Mouse (Mus musculus): ENCODE measurements around the gene Prox1. TPM values are rescaled to one million over a fixed set of nuclear protein-coding genes. Genes with fewer than 3 reads are reported as not detected.

The Prox1 gene
- total RNA-seq, 2 experiments from 2014 or later = 93.4 to 124 TPM

DNA sequence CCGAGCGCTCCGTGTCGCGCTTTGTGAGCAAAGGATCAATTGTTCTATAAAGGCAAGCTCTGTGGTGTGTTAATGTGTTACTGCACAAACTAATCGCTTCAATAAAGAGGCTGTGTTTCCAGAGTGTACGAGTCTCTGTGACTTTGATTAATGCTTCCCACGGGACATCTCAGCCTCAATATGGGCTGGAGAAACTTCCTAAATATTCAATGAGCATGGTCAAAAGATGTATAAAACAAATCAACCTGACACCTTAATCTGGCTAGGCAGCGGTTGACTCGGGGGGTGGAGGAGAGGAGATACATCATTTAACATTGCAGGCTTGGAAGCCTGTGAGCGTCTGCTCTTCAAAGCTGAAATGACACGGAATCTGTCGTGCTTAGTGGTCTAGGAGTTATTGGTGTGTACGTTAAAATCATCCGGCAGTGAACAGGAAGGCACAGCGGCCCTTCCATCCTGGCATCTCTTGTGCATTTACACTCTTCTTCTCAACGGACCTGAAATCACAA lies 21.2 kb downstream of the Prox1 start:
- no peak for DNase-seq (ENCODE audit: extremely low spot score in 1 of 2, low spot score in 1 of 2)

DNA sequence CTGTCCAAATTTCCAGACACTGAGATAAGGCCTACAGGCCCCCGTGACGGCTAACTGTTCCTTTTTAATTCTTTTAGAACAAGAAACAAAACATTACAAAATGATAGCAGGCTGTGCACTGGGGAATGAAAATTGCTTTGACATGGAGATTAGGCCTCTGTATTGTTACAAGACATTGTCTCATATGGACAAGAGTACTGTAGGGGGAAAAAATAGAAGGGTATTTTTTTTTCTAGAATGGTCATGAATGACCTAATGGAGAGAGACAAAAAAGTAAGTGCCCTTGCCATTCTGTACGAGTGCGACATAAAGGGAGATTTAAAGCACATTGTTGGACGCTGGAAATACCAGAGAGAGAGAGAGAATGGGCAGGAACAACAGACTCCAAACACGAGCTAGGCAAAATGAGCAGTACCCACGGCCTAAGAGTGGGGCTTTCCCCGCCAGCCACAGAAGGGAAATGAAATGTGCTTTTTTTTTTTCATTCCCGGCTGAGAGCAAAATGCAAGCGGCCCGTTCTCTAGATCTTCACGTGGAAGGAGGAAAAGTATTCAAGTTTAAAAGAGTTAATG lies 21.8 kb downstream of the Prox1 start:
- DNase-seq (ENCODE audit: extremely low spot score in 1 of 2, low spot score in 1 of 2) = no peak

DNA sequence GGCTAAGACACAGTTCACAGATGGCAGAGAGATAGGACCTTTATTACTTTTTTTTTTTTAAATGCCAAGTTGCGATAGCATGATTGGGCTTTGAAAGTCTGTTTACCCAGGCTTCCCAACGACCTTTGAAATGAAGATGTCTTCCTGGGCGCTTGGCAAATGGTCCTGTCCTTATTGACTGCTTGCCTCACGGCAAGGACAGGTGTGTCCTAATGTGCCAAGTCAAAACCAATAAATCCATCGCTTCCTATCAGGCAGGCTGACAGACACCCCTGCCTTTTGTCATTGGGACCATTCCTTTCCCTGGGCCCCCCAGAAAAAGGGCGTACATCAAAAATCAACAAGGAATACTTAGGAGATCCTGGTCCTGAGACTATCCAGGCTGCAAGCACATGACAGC lies 22.7 kb downstream of the Prox1 start:
- no peak for DNase-seq (ENCODE audit: extremely low spot score in 1 of 2, low spot score in 1 of 2)

DNA sequence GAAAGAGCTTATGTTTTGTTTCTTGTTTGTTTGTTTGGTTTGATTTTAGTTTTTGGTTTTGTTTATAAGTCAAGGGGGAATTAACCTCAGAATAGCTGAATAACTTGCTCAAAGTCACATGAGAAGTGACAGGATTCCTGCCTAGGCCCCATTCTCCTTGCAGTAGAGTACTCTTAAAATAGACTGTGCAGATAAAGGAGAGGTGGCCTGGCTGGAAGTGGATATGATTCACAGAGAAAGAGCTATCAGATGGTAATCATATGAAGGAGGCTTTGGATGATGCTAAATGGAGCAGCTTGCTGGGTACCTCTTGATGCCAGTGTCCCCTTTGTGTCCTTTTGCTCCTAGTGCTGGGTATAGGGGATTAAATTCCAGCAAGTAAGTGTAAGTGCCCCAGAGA lies 26.1 kb downstream of the Prox1 start:
- no peak for DNase-seq (ENCODE audit: extremely low spot score in 1 of 2, low spot score in 1 of 2)

DNA sequence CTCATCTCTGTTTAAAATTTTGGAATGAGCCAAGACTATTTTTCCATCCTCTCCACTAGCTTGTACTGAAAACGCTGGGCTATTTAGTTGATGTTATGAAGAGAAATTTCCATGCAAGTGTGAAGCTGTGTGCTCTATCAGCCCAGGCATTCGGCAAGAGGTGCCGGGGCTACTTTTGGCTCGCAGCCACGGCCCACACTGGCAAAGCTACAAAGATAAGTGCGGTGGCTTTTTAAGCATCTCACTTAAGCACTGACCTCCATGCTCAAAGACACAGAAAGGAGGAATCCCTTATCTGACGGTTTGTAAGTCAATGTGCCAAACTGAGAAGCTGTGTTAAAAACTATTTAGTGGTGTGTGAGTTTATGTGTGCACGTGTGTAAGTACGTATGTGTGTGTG lies 26.9 kb downstream of the Prox1 start:
- no peak for DNase-seq (ENCODE audit: extremely low spot score in 1 of 2, low spot score in 1 of 2)

DNA sequence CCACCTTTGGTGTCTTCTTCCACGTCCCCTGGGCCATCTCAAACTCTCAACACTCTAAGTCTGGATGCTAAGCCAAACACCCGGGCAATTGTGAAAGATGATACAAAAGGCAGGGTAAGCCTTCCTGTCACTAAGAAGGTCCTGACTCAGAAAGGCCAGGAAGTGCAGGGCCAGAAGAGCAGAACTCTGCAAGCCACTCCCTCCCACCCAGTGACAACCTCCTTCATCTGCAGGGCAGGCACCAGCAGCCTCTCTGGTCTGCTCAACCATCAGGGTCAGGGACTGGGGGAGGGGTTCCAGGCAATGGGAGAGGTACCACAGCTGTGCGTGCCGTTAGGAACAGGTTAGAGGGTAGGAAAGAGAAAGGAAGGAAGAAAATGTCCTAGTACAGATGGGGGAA lies 27.9 kb downstream of the Prox1 start:
- DNase-seq (ENCODE audit: extremely low spot score in 1 of 2, low spot score in 1 of 2) = no peak

DNA sequence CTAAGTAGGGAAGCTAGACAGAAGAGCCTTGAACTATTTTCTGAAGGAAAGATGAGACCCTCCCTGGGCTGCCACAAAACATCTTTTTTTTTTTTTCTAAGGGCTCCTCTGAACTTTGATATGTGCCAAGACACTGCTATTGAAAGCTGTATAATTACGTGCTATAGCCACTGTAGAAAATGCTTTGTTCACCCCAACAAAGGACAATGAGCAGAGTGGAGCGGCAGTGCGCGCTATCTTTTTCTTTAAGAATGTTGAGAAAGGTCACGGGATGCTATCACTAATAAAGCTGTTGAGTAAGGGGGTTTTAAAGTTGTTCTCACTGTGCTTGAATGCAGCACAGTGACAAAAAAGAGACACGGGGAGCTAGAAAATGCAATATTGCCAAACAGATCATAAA lies 30.0 kb downstream of the Prox1 start:
- DNase-seq (ENCODE audit: extremely low spot score in 1 of 2, low spot score in 1 of 2) = no peak

DNA sequence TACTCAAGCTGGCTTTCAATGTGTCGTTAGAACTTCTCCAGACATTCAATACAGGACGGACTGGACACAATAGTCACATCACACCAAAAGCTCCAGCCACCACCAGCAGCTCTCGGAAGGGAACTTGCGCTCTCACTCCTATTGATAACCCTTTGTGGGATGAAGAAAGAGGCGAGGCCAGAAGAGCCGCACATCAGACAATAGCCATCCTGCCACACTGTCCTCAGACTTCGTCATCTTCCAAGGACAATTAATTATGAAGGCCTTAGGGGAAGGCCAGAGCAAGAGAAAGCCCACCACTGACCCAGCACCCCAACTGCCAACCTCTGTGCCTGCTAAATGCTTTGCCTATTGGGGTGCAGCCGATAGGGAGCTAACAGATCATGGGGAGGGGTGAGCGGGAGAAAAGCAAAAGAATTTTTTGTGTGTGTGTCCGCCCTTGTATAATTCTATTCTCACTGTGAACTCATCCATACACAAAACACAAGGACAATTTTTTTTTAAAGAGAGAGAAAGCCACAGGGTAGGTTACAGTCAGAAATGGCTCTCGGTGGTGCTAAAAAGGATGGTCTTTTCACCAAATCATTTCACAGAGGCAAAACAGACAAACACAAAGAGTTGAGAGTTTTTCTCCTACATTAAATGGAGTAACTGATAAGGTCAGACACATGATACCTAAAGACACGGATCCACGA lies 30.7 kb downstream of the Prox1 start:
- no peak for DNase-seq (ENCODE audit: extremely low spot score in 1 of 2, low spot score in 1 of 2)

DNA sequence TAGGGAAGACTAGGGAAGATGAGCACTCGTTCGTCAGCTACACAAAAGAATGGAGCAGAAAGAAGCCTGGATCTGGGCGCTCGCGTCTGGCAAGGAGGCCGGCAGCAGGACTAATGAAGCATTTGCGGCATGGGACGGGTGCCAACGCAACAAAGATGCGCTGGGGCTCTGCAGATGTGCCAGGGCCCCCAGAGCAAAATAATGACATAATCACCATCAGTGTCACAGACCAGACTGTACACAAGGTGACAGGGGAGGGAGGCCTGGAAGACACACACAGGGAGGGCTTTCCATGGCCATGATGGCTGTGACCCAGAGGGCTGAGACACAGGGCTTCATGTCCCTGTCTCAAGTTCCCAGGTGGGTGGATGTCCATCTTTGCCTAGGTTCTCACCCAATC lies 32.6 kb downstream of the Prox1 start:
- no peak for DNase-seq (ENCODE audit: extremely low spot score in 1 of 2, low spot score in 1 of 2)

DNA sequence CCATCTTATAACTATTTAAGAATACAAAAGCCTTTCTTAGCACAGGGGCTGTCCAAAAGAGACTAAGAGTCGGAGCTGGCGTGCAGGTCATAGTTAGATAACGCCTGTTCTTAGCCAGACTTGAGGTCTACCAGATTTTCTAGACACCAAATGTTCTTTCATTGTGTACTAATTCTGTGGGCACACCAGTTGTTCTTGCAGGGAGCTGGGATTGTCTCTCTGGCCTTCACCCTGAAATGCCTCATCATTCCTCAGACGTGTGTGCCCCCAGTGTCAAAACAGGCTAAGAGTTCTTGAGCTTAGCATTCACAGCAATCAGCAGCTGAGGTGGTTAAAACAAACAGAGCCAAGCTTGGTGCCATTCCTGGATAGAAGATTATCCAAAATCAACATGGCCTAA lies 37.6 kb downstream of the Prox1 start:
- no peak for DNase-seq (ENCODE audit: extremely low spot score in 1 of 2, low spot score in 1 of 2)

DNA sequence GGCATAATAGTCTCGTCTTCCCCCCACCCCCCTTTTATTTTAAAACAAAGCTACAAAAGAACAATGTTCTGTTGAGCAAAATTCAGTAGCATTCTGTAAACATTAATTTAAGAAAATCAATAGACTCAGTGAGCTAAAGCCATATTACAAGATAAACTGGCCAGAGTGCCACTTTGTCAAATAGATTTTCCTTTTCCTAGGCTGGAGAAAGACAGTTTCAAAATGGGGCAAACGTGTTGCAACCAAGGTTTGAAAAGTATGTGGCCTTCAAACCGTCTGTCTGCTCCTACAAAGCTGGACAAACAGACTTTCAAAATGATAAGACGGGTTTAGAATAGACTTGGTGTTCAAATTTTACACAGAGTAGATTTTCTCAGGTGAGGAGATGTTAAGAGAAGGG lies 39.6 kb downstream of the Prox1 start:
- DNase-seq (ENCODE audit: extremely low spot score in 1 of 2, low spot score in 1 of 2) = no peak

DNA sequence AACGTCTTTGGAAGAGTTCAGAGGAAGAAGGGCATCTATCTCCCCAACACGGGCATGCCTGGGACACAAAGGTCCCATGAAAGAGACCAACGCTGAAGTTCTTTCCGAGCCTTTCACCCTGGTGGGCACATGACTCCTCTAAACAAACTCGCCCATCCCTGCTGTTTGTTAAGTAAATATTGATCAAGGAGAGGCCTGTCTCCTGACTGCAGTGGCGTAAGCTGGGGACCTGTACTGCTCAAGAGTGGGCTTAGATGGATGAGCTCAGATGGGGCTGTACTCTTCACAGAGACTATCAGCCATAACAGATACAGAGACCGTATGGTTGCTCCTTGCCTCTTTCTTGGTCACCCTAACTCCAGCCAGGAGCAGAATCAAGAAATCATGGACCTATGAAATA lies 41.0 kb downstream of the Prox1 start:
- no peak for DNase-seq (ENCODE audit: extremely low spot score in 1 of 2, low spot score in 1 of 2)

DNA sequence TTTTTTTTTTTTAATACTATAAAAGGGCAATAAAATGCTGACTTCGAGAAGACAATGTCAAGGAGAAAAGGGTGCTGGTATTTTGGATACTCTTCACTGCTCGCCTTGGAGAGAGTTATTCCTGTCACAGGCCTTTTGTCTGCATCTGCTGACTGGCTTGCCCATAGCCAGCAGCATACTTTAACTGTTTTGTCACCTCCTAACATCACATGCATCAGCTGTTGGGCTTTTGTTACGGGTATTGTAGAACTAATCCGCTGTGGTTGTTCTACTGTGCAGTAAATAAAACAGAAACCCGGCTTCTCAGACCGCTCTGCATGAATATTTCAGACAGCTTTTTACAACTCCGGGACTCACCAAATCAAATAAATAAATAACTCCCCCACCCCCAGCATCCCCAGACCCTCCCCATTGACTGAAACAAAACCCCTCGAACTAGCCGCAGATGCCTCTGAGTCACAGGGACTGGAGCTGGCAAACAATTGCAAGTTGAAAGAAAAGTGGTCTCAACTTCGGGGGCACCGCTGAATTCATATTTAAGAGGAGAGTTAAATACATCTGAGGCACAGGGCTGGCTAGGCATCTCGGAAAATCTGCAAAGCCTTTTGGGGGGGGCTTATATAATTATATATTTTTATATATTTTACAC lies 41.7 kb downstream of the Prox1 start:
- no peak for DNase-seq (ENCODE audit: extremely low spot score in 1 of 2, low spot score in 1 of 2)

DNA sequence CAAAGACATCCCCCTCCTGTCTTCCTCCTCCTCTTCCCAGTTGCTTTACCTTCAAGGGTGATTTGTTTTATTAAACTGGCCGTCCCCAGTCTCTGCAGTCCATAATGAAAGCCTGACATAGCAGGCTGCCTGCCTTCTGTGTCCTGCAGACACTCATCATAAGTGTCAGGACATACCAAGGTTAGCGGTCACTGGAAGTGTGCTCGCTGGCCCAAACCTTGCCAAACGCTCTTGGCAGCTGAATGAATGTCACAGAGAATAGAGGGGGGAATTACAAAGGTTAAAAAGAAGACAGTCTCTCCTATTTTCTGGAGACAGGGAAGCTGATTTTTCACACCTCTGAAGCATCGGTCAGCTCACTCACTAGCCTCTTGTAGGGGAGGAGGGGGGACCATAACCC lies 42.6 kb downstream of the Prox1 start:
- DNase-seq (ENCODE audit: extremely low spot score in 1 of 2, low spot score in 1 of 2) = no peak

DNA sequence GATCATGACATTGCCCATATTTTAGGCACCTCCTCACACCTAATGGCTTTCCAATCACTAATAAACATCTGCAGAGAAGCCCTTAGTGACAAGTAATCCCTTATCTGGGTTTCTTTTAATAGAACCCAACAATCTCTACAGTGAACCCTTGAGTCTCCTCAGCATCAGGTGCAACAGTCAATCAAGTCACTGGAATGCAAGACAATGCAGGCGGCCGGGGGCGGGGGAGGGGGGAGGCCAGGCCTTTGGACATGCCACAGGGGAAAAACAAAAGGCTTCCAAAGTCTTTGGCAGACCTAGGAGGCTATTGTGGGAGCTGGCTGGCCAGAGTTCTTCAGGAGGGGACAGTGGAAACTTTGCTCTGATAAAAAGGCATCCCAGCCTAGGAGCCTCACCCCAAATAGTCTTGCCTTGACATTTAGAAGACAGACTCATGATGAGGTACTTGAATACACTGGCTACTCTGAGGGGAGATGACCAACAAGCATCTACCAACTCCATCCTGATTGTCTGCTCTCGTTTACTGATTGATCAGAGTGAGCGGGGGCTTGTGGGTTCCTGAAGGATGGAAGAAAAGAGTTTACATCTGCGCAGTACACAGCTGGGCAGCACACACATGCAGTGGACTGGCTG lies 43.2 kb downstream of the Prox1 start:
- DNase-seq (ENCODE audit: extremely low spot score in 1 of 2, low spot score in 1 of 2) = no peak

DNA sequence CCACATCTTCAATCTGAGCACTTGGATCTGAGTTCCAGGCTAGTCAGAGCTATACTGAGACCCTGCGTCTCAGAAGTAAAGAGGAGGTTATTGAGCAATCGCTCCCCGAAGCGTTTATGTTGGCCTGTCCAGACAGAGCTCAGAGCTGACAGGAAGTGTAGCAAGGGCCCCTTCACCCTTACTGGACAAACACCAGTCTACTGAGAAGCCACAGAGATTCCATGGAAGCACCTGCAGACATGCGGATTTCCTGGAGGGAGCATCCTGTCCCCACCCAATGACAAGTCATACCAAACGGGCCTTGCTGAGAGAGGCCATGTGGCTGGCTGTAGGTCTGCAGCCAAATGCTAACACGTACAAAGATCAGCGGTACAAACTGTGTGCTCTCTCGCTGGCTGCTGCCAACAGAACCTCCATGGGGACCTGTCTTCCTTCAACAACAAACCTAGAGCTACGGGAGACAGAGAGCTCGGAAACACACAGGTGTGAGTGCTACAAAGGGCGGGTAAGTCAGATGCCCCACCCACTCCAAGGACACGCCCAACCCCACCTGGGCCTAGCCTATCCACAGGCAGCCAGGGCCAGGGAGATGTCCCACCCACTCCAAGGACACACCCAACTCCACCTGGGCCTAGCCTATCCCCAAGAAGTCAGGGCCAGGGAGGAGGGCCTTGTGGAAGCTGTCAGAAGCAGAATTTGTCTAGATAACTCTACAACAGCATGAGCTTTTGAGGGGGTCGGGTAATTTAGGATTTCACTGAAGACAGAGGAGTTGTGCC lies 45.4 kb downstream of the Prox1 start:
- DNase-seq (ENCODE audit: extremely low spot score in 1 of 2, low spot score in 1 of 2) = no peak

DNA sequence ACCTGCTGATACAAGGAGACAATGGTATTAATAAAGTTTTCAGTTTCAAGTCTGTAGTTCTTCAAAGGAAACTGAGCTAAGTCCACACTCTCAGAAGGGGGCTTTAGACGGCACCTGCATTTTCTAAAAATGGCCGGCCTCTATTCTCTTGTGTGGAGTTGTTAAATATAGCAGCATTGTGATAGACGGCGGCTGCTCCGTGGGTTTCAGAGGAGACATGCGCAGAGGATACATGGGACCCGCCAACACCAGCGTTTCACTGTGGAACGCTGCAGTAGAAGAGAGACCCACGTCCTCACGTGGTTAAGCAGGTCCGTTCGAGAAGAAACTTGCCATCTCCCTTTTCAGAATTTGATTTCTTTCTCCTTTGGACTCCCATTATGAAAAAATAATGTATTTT lies 47.1 kb downstream of the Prox1 start:
- DNase-seq (ENCODE audit: extremely low spot score in 1 of 2, low spot score in 1 of 2) = no peak

DNA sequence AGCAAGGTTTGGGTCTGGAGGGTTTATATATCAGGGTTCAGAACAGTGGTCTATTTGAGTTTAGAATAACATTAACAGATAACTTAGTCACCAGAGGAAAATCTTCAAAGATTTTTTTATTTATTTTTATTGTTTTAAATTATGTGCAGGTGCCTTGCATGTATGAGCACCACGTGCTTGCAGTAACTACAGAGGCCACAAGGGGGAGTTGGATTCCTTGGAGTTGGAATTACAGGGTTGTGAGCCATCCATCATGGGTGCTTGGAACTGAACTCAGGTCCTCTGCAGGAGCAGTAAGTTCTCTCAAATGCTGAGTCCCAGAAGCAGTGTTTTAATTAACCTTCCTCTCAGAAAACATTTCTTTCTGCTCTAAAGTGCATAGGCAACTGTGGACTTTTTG lies 54.5 kb downstream of the Prox1 start:
- DNase-seq (ENCODE audit: extremely low spot score in 1 of 2, low spot score in 1 of 2) = no peak

DNA sequence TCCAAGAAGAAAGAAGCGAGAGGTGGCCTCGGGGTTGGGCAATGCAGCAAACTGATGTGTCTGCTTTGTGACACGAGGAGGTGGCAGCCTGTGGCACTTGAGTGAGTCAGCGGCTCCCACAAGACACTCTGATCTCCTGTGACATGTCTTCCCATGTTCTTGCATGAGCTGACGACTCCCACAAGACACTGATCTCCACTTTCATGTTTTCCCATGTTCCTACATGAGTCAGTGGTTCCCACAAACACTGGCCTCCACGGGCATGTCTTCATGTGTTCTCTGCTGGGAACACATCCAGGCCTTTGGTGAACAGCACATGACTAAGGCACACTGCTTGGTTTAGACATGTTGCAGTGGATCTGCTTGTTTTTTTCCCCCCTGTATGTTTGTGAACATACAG lies 58.8 kb downstream of the Prox1 start:
- no peak for DNase-seq (ENCODE audit: extremely low spot score in 1 of 2, low spot score in 1 of 2)

DNA sequence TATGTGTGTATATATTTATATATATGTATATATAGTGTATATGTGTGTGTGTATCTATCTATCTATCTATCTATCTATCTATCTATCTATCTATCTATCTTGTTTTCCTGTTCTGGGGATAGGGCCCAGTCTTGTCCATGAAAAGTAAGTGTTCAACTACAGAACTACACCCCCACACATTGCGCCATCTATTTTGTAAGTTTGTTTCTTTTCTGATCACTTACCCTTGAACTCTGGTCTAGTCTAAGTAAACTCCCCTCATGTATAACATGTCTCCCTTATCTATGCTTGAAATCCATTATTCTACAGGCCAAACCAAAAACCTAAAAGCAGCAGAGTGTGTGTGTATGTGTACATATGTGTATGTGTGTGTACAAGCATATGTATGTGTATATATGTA lies 62.9 kb downstream of the Prox1 start:
- no peak for DNase-seq (ENCODE audit: extremely low spot score in 1 of 2, low spot score in 1 of 2)

All from layer of hippocampus, postnatal 25 days (tissue).